Mouse (Mus musculus) intestine, embryonic 16.5 days (tissue): Measurements from ENCODE around the gene Col23a1. TPM values are rescaled to one million over a fixed set of nuclear protein-coding genes. Genes with fewer than 3 reads are reported as not detected.

Experiments used
- ATAC-seq: fragments of 200-750 bp; cut with Nextera tagmentation; 2 replicates; pipeline ENCODE4 v1.8.0; 2017; ENCODE audit warnings: moderate TSS enrichment, moderate library complexity
- H3K27ac ChIP-seq: fragments of 300-500 bp; sonication (generic); 2 replicates; pipeline ENCODE4 v1.5.1; 2014; ENCODE audit warnings: mild to moderate bottlenecking, low read length
- H3K27me3 ChIP-seq: fragments of 300-500 bp; sonication (generic); replicated peaks from 2 replicates; pipeline ENCODE4 v1.6.1; 2014; ENCODE audit warnings: low read length, control low read depth, mixed read lengths; ENCODE audit not compliant: control insufficient read depth, insufficient read depth
- H3K36me3 ChIP-seq: fragments of 300-500 bp; sonication (generic); 2 replicates; pipeline ENCODE4 v1.6.1; 2014; ENCODE audit warnings: low read length, control low read depth; ENCODE audit not compliant: control insufficient read depth, insufficient read depth
- H3K4me1 ChIP-seq: fragments of 300-500 bp; sonication (generic); 2 replicates; pipeline ENCODE4 v1.6.1; 2014; ENCODE audit warnings: low read length, control low read depth, mixed read lengths; ENCODE audit not compliant: control insufficient read depth, insufficient read depth
- H3K4me2 ChIP-seq: fragments of 300-500 bp; sonication (generic); 2 replicates; pipeline ENCODE4 v1.6.1; 2014; ENCODE audit warnings: low read depth, low read length, control low read depth
- H3K4me3 ChIP-seq: fragments of 300-500 bp; sonication (generic); 2 replicates; pipeline ENCODE4 v1.5.1; 2014; ENCODE audit warnings: mild to moderate bottlenecking, low read length
- H3K9ac ChIP-seq: fragments of 300-500 bp; sonication (generic); 2 replicates; pipeline ENCODE4 v1.6.1; 2014; ENCODE audit warnings: low read depth, low read length
- H3K9me3 ChIP-seq: fragments of 300-500 bp; sonication (generic); 2 replicates; pipeline ENCODE4 v1.6.1; 2016; ENCODE audit warnings: low read length, control low read depth; ENCODE audit not compliant: control insufficient read depth
- WGBS: fragments of 180-500 bp; shearing (Covaris S2); extraction: QIAGEN DNeasy Blood & Tissue Kit; methylation state at CpG from one replicate; pipeline ENCODE4 v1.1.7; 2014; 5-methylcytosine and 5-hydroxymethylcytosine counted together
- polyA plus RNA-seq: library from polyadenylated mRNA; unstranded; fragments of >200 nt; fragmentation: Nextera tagmentation; extraction: Ambion mirVana; gene quantifications from 2 replicates; pipeline ENCODE4 v1.2.1, GENCODE M21; 2015

The Col23a1 gene
- polyA plus RNA-seq, 1 experiment from 2014 or later: 5.4 TPM

- H3K4me2 ChIP-seq: peak overlapping the region; percentile 83; the same call in 1 of the 2 replicates
- no peak overlapping the region for H3K27ac ChIP-seq
- no peak for ATAC-seq
These were observed 296.7 kb downstream of the Col23a1 start for GRCm38 (mm10) chr11:51586411-51586810.

GRCm38 (mm10) chr11:51587059-51587458 lies 297.3 kb downstream of the Col23a1 start:
- ATAC-seq: no peak
- H3K4me1 ChIP-seq: peaks cover 32% of the 10 kb centered on the region
- no peaks in the 10 kb centered on the region for H3K9me3 ChIP-seq
- 90% methylated on average over 1 of the region's 1 CpGs for WGBS
- H3K36me3 ChIP-seq: peaks cover 18% of the 10 kb centered on the region; the same call in 1 of the 2 replicates
- H3K9ac ChIP-seq: no peak overlapping the region
- no peak overlapping the region for H3K27ac ChIP-seq
- no peak overlapping the region for H3K4me2 ChIP-seq
- H3K27me3 ChIP-seq: no peaks in the 10 kb centered on the region
- no peak overlapping the region for H3K4me3 ChIP-seq

More at GRCm38 (mm10) chr11:51586411-51586810, 296.7 kb downstream of the Col23a1 start:
- 91% methylated on average over 13 of the region's 13 CpGs for WGBS
- no peaks in the 10 kb centered on the region for H3K27me3 ChIP-seq
- peaks cover 32% of the 10 kb centered on the region for H3K4me1 ChIP-seq
- H3K9ac ChIP-seq: no peak overlapping the region; the same call in 1 of the 2 replicates
- peaks cover 18% of the 10 kb centered on the region; the same call in 1 of the 2 replicates for H3K36me3 ChIP-seq
- H3K4me3 ChIP-seq: no peak overlapping the region
- H3K9me3 ChIP-seq: no peaks in the 10 kb centered on the region

GRCm38 (mm10) chr11:51588833-51589232 lies 299.1 kb downstream of the Col23a1 start:
- 97% methylated on average over 3 of the region's 3 CpGs for WGBS
- no peak overlapping the region for H3K4me2 ChIP-seq
- H3K27ac ChIP-seq: no peak overlapping the region
- peaks cover 23% of the 10 kb centered on the region for H3K4me1 ChIP-seq
- no peak for ATAC-seq
- H3K4me3 ChIP-seq: no peak overlapping the region
- peaks cover 26% of the 10 kb centered on the region for H3K36me3 ChIP-seq
- H3K9me3 ChIP-seq: no peaks in the 10 kb centered on the region
- H3K27me3 ChIP-seq: no peaks in the 10 kb centered on the region
- H3K9ac ChIP-seq: no peak overlapping the region

- H3K9ac ChIP-seq: no peak overlapping the region
- peaks cover 19% of the 10 kb centered on the region for H3K4me1 ChIP-seq
- no peaks in the 10 kb centered on the region for H3K9me3 ChIP-seq
- no peak overlapping the region for H3K4me3 ChIP-seq
- ATAC-seq: no peak
- no peak overlapping the region for H3K4me2 ChIP-seq
- no peak overlapping the region for H3K27ac ChIP-seq
- H3K27me3 ChIP-seq: no peaks in the 10 kb centered on the region
- peaks cover 29% of the 10 kb centered on the region for H3K36me3 ChIP-seq
These were observed 300.3 kb downstream of the Col23a1 start for GRCm38 (mm10) chr11:51590002-51590401.

- H3K36me3 ChIP-seq: peaks cover 29% of the 10 kb centered on the region
- peaks cover 8% of the 10 kb centered on the region for H3K4me1 ChIP-seq
- 38% methylated on average over 7 of the region's 7 CpGs for WGBS
- H3K27ac ChIP-seq: no peak overlapping the region
- H3K9ac ChIP-seq: no peak overlapping the region
- ATAC-seq: no peak
- no peak overlapping the region for H3K4me3 ChIP-seq
- H3K27me3 ChIP-seq: no peaks in the 10 kb centered on the region
- H3K4me2 ChIP-seq: no peak overlapping the region
- no peaks in the 10 kb centered on the region for H3K9me3 ChIP-seq
These were observed 301.4 kb downstream of the Col23a1 start for GRCm38 (mm10) chr11:51591168-51591567.

GRCm38 (mm10) chr11:51591915-51592314 lies 302.2 kb downstream of the Col23a1 start:
- Histone ChIP-seq H3K4me2 (no peak overlapping the region), H3K4me3 (no peak overlapping the region), H3K9ac (no peak overlapping the region), H3K27ac (no peak overlapping the region), H3K9me3 (no peaks in the 10 kb centered on the region), H3K36me3 (peaks cover 24% of the 10 kb centered on the region), H3K27me3 (no peaks in the 10 kb centered on the region), H3K4me1 (0 out of 2 replicates have a peak, but pooled peaks cover 3% of the 10 kb centered on the region)
- ATAC-seq: no peak
- WGBS: 87% methylated on average over 7 of the region's 7 CpGs

- Histone ChIP-seq H3K27me3 (no peaks in the 10 kb centered on the region), H3K4me2 (no peak overlapping the region), H3K27ac (no peak overlapping the region), H3K9me3 (no peaks in the 10 kb centered on the region), H3K4me3 (no peak overlapping the region), H3K36me3 (peaks cover 21% of the 10 kb centered on the region; the same call in 1 of the 2 replicates), H3K4me1 (0 out of 2 replicates have a peak, but pooled peaks cover 3% of the 10 kb centered on the region), H3K9ac (no peak overlapping the region)
- 96% methylated on average over 4 of the region's 4 CpGs for WGBS
- ATAC-seq: no peak
These were observed 303.6 kb downstream of the Col23a1 start for GRCm38 (mm10) chr11:51593368-51593767.

- Histone ChIP-seq H3K4me3 (no peak overlapping the region), H3K9ac (no peak overlapping the region), H3K4me2 (no peak overlapping the region), H3K36me3 (peaks cover 25% of the 10 kb centered on the region; the same call in 1 of the 2 replicates), H3K4me1 (0 out of 2 replicates have a peak, but pooled peaks cover 3% of the 10 kb centered on the region), H3K9me3 (no peaks in the 10 kb centered on the region), H3K27me3 (no peaks in the 10 kb centered on the region), H3K27ac (no peak overlapping the region)
- 93% methylated on average over 6 of the region's 6 CpGs for WGBS
- ATAC-seq: no peak
These were observed 304.1 kb downstream of the Col23a1 start for GRCm38 (mm10) chr11:51593849-51594248.

- WGBS: 59% methylated on average over 3 of the region's 3 CpGs
- peaks cover 22% of the 10 kb centered on the region; the same call in 1 of the 2 replicates for H3K36me3 ChIP-seq
- no peak for ATAC-seq
These were observed 305.1 kb downstream of the Col23a1 start for GRCm38 (mm10) chr11:51594715-51595350.

More at GRCm38 (mm10) chr11:51594715-51595350, 305.1 kb downstream of the Col23a1 start:
- H3K9me3 ChIP-seq: no peaks in the 10 kb centered on the region
- no peak overlapping the region for H3K9ac ChIP-seq
- H3K4me1 ChIP-seq: 0 out of 2 replicates have a peak, but pooled peaks cover 3% of the 10 kb centered on the region
- no peak overlapping the region for H3K4me3 ChIP-seq
- H3K27me3 ChIP-seq: no peaks in the 10 kb centered on the region
- H3K27ac ChIP-seq: 0 out of 2 replicates have a peak overlapping the region, but pooled peaks have one; percentile 21
- H3K4me2 ChIP-seq: no peak overlapping the region
